Mouse (Mus musculus): ENCODE results near the gene Arrb2.
A peak's percentile ranks its signal among the peaks of the same experiment; 100 is the strongest.
"Not testable (repeated sequence)": the region's sequence is repeated elsewhere in the genome, so short reads cannot be mapped to it uniquely, and the experiment has no call there.

Arrb2 gene

DNA sequence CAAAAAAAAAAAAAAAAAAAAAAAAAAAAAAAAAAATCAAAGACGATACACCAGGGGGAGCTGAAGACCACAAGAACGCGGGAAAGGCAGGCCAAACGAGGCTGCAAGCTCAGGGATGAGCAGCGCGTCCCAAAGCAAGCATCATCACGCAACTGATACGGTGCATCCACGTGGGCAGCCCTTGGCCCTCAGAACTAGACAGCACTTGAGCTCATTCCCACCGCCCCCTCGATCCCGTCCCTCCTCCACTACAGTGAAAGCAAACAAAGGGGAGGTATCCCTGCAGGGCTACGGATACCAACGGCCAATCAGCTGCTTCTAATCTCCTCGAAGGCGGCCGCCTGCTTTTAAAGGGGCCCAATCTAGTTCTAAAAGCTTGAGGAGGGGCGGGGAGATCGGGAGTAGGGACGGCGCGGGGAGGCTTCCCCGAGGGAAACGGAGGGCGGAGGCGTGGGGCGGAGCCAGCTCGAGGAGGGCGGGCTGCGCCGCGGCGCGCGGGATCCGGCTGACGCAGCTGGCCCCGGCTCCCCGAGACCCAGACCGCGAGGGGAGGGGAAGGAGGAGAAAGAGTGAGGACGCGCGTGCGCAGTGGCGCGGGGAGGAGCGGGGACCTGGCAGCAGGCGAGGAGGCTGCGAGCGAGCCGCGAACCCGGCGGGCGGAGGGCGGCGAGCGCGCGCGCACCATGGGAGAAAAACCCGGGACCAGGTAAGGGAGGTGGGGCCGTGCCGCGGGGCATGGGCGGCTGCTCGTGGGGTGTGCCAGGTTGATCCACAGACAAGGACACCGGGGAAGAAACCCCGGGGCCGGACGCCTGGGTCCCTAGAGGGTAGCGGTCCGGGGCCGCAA lies at the start of gene Arrb2:
Gene Arrb2 (plus strand): TSS at position 588 of the 847 bp plus-strand sequence.
- DNase-seq (ENCODE audit: low spot score in 2 of 2) = peak; percentile 99 to 100

DNA sequence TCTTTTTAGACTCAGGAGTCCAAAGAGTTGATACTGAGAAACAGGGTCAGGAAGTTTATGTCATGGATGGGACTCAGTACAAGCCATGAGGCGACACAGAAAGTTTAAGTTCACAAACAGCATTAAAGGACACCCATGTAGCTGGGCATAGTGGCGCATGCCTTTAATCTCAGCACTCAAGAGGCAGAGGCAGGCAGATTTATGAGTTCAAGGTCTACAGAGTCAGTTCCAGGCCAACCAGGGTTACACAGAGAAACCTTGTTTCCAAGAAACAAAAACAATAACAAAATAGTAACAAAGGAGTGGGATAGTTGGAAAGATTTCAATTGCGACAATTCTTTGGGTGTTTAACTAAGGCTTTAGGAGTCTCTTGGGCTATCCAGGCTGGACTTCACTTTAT lies 48.3 kb upstream of the Arrb2 start:
- no peak for DNase-seq (ENCODE audit: low spot score in 2 of 2)

DNA sequence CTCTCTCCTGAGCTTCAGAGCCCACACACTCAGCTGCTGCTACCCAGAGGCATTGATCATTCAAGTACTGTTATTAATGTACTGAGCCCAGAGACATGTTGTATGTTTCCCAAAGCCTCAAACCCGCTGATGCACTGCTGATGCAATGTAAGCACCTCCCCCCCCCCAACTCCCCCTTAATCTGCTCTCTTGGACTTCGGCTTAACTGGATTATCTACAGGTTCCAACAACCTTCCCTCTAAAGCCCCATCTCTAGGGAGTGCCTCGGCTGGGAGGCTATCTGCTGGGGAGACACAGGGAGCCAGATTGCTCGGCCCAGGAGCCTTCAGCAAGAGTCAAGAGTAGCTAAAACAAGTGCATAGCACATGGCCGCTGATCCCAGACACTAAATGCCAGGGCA lies 45.0 kb upstream of the Arrb2 start:
- DNase-seq (ENCODE audit: low spot score in 2 of 2) = no peak

DNA sequence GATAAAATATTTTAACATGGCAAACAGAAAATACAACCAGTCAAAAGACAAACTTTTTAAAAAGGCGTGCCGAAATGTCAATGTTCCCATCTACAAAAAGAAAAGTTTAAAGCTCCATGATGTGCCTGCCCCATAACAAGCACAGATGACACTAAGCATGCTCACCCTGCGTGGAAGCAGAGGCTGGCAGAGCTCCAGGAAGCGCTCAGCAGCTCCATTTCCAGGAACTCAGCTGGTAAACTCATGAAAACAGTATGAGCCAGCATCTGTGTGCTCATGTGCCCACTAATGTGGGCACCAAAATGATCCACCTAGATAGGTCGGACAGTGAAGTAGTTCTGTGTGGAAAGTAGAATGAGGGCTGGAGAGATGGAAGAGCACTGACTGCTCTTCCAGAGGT lies 43.0 kb upstream of the Arrb2 start:
- DNase-seq (ENCODE audit: low spot score in 2 of 2) = no peak

DNA sequence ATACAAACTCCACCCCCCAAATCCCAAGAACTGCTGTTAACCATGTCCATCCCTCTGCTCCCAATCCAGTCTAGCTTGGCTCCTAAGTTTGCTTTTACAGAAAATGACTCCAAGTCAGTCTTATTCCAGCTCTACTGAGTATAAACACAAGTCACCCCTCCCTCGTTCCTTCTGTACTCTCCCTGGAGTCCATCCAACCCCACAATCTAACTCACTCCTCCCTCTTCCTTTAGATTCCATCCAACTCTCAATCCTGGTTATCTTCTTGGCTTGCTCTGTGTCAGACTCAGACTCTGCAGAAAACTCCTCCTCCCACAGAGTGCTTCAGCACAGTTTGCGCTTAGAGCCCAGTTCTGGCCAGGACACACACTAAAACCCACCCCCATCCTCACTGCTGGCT lies 28.8 kb upstream of the Arrb2 start:
- DNase-seq (ENCODE audit: low spot score in 2 of 2) = no peak

DNA sequence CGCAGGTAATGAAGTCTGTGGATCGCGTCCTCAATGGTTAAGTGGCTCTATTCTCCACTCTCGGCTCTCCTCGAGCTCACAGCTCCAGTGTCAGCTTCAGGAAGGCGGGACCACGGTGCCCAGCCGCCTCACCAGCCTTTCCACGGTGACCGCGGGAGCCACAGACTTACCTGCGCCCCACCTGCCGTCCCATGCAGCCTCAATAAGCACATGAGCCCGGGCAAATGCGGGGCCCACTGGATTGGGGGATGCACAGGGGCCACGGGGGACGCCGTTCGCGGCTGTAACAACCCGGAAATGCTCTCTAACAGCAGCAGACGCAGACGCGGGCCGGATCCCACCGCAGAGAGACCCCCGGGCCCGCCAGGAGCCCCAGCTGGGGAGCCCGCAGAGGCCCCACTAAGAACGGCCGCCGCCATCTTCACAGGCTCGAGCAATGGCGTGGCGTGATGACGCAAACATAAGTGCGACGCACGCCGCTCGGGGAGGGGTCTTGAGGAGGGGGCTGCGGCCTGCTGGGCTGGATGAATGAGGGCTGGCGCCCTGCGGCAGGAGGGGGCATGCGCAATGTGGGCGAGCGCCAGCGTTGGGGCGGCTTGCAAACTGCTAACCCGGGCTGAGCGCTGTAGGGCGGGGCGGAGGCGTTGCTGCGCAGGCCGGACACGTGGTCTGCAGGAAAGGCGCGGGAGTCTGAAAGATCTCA lies 22.7 kb upstream of the Arrb2 start, which contains the start of gene Pelp1:
Gene Pelp1 (minus strand): TSS at position 438 of the 703 bp plus-strand sequence.
- peak; percentile 88 to 89 for DNase-seq (ENCODE audit: low spot score in 2 of 2)

DNA sequence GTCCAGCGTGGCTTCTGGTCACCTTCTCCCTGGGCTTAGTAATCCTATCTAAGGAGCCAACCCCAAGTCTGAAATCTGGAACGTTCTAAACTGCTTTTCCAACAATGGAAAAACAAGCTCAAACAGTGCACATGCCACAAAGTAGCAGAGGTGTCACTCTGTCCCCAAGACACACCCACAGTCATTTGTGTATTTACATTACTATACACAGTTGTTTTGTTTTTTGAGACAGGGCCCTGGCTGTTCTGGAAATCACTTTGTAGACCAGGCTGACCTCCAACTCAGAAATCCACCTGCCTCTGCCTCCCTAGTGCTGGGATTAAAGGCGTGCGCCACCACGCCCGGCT lies 22.2 kb upstream of the Arrb2 start:
- no peak for DNase-seq (ENCODE audit: low spot score in 2 of 2)

DNA sequence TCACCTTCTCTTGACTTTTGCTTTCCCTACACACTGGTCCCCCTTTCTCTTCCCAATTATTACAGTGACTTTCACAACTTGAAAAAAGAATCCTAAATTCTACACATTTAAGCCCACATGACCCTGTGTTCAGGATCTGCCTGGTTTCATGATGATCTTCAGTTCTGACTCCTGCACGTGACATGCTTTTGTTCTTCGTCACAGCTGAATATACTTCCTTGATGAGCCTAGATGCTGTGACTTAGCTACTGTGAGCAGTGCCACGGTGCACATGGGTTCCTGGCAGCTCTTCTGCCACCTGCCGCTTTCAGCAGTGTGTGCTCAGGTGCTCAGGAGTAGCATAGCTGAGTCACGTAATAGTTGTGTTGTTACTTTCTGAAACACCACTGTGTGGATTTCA lies 19.8 kb upstream of the Arrb2 start:
- no peak for DNase-seq (ENCODE audit: low spot score in 2 of 2)

DNA sequence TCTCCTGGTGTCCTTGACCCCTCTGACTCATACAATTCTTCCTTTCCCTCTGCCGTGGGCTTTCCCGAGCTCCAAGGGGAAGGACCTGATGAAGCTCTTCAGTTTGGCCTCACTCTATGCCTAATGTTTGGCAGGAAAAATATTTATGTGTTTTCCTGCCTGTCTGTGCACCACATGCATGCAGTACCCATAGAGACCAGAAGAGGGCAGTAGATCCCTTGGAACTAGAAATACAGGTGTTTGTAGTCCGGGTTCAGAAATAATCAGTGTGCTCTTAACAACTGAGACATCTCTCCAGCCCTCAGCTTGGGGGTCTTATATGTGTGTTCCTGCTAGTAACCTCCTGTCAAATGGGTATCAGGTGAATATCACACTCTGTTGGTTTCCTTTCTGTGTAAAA lies 18.5 kb upstream of the Arrb2 start:
- DNase-seq (ENCODE audit: low spot score in 2 of 2) = peak; percentile 63 to 86

DNA sequence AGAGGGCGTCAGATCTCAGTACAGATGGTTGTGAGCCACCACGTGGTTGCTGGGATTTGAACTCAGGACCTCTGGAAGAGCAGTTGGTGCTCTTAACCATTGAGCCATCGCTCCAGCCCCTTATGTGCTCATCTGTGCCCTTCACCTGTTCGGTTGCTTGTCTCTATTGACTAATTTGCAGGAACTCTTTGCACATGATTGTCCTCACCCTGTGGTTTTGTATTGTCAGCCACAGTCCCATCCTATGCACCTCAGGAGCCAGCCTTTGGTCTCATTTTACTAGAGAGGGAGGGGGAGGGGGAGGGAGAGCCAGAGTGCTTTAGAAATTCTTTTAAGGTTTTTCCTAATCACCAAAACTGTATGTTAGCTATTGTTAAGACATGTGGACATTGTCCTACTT lies 14.2 kb upstream of the Arrb2 start:
- DNase-seq (ENCODE audit: low spot score in 2 of 2) = no peak

DNA sequence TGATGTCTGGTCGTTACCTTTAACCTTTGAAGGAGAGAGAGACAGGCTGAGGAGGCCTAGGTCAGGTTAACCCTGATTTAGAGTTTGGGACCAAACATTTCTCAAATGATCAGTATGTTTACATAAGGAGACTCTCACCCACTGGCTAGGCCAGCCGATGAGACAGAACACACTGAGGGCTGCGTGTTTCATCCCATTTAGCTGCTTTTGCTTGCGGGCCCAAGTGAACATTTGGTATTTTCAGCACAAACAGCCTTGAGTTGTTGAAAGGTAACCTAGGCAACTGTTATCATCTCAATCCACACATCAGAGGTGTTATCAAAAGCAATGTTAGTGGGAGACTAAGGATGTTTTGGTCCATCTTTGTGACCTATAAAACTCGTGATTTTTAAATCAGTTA lies 12.9 kb upstream of the Arrb2 start:
- no peak for DNase-seq (ENCODE audit: low spot score in 2 of 2)

DNA sequence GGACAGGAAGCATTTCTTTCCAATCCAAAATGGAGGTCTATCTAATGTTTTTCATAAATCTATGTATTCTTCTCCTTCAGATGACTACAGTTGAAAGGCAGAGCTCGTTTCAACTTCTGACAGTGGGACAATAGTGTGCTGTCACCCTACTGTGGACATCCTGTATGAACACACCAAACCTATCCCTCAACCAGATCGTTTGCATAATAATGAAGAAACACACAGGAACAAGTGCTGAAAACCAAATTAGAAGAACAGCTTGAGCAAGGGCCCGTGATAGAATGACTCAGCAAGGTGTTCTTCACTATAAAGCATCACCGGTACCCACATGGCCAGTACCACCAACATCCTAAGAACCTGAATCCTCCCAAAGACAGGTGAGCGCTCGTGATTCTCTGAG lies 5.8 kb upstream of the Arrb2 start:
- not testable (repeated sequence) for DNase-seq (ENCODE audit: low spot score in 2 of 2)

DNA sequence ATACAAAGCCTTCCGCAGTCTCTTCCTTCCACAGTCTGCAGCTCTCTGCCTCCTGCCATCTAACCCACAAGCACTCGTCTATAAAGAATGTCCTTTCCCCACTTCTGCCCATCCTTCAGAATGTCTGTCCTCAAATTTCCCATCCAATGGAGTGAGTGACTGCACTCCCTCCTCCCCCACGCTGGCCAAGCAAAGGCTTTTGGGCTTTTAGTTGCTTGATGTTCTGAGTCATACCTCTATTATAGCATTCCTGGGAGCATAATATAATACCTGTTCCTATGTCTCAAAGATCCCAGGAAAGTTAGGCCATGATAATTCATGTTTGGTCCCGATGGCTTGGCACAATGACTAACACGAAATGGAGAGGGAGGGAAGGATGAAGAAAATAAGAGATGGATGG lies 861 bp upstream of the Arrb2 start:
- DNase-seq (ENCODE audit: low spot score in 2 of 2) = no peak

DNA sequence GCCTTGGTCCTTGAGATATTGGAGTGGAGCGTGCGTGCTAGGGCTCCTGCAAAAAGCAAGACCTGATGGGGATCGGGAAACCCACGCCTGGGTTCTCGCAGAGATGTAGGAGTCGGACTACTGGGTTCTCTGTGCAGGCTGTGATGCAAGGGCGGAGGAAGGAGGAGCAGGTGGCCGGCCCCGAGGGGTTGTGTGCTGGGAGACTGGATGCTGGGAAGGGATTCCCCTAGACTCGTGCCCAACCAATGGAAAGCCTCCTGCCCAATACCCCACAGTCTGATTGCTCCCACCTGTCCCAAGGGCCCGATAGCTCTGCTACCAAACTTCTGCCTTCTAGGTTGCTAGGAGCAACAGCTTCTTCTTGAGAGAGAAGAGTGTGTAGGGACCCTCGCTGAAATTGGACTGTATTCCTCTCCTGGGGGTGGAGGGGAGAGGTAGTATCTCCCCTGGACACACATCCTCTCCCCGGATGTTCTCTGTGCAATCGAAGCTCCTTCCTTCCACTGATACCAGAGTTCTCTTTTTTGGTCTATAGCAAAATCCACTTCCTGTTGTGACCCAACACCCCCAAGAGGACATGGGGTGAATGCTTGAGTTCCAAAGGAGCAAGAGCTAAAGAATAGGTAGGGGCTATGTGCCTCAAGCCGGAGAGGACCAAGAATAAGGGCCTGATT lies 597 bp downstream of the Arrb2 start:
- DNase-seq (ENCODE audit: low spot score in 2 of 2) = peak in 1 of 2 experiments; percentile 36

DNA sequence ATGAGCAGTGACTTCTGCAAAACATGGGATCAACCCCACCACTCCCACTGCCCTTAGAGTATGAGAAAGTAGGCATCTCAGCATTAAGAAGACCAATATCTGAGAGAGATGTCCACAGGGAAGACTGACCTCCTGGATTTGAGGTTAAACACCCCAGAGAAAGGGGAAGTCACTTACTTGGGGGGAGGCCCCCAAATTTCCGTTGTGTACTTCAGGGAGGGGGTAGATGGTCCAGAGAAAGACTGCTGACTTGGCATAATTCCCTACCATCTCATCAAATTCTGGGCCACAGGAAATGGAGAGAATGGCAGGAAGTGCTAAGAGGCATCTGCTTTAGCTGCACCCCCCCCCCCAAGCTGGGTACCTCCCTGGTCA lies 1.1 kb downstream of the Arrb2 start:
- DNase-seq (ENCODE audit: low spot score in 2 of 2) = no peak

DNA sequence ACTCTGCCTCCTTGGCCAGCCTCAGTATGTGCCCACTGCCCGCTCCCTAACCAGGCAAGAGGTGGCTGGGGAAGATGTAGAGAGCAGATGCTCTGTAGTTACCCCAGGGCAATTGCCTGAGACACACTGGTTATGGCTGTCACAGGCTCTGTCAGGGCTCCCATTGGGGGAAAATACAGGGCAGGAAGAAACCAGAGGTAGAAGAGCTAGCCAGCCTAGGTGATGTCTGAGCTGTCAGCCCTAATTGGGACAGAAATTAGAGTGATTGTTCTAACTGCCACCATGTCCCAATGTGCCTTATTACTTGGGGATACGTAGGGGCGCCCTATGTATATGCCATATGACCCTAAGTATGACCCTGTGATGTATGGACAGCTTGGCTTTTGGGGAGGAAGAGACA lies 1.5 kb downstream of the Arrb2 start:
- no peak for DNase-seq (ENCODE audit: low spot score in 2 of 2)

DNA sequence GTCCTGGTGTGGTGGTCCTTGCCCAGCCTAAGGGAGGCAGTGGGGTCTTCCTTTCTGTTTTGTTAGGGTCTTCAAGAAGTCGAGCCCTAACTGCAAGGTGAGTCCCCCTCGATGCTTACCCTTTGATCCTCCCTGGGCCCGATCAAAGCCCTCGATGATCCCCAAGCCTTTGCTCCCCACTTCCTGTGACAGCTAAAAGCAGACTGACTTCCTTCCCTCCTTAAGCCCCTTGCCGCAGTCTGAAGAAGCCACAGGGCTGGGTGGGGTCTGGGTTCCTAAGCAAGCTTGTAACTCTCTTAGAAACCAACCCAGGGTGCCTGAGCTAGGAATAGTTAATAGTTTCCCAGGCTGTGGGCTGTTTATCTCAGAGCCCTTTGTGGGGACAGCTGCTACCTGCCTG lies 3.0 kb downstream of the Arrb2 start:
- peak; percentile 65 to 66 for DNase-seq (ENCODE audit: low spot score in 2 of 2)

DNA sequence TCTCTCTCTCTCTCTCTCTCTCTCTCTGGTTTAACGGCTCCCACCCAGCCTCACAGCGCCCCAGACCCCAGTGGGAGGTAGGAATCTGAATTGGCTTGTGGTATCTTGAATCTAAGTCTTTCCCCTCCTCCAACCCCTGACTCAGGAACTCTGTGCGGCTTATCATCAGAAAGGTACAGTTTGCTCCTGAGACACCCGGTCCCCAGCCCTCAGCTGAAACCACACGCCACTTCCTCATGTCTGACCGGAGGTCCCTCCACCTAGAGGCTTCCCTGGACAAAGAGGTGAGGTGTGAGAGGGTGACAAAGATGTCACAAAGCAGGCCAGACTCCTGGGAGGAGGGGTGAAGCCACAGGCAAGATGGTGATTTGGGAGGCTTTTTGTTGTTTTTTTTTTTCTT lies 5.0 kb downstream of the Arrb2 start:
- no peak for DNase-seq (ENCODE audit: low spot score in 2 of 2)

DNA sequence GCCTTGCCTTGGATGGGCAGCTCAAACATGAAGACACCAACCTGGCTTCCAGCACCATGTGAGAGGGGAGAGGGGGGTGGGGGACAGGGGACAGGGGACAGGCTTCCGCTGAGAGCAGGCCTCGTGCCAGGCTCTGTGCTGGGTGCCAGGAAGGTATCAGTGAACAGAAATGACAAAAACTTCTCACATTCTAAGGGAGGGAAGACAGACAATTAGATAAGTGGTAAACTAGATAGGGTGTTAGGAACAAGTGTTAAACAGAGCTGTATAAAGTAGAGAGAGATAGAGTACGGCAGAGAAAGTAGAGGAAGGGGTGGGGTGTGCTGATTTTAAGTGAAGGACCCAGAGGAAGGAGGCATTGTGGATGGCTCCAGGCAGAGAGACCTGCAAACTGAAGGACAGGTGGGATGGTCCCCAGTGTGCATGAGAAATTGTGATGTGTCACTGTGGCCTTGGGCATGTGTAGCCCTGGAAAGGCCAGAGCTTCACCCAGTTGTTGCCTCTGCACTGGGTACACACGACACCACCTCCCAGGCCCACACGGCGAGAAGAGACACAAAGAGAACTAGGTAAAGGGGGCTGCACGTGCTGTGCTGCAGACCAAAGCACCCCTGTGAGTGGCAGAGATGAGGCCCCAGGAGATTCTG lies 6.4 kb downstream of the Arrb2 start:
- no peak for DNase-seq (ENCODE audit: low spot score in 2 of 2)

DNA sequence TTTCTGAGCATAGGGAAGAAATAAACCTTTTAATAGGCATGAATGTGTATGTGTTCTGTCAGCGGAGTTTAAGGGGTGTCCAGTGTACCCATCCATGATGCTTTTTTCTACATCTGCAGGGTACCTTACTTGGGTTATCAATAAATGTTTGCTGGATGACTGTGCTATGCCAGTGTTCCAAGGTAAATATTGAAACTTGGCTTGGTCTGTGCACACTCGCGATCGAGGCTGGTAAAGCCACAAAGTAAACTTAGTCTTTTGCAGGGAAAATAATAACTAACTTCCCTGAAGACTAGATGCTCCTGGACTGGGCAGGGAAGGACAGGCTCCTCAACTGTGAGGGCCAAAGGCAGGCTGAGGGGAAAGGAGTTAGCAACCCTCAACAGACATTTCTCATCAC lies 8.2 kb downstream of the Arrb2 start:
- no peak for DNase-seq (ENCODE audit: low spot score in 2 of 2)

DNA sequence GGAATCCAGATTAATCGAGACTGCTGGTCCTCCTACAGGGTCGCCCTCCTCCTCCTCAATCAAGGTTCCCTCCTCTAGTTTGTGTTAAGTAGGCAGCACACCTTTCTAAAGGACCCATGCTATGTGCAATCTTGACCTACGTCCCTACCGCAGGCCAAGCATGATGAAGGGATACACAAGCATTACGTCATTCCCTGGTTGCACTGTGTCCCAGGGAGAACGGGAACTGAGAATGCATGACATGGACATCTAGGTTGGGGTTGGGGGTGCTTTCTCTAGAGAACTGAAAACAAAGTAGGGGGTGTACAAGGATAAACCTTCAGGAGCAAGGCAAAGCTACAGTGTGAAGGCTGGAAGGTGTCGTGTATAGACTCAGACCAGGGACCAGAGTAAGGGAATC lies 9.4 kb downstream of the Arrb2 start:
- DNase-seq (ENCODE audit: low spot score in 2 of 2) = no peak

DNA sequence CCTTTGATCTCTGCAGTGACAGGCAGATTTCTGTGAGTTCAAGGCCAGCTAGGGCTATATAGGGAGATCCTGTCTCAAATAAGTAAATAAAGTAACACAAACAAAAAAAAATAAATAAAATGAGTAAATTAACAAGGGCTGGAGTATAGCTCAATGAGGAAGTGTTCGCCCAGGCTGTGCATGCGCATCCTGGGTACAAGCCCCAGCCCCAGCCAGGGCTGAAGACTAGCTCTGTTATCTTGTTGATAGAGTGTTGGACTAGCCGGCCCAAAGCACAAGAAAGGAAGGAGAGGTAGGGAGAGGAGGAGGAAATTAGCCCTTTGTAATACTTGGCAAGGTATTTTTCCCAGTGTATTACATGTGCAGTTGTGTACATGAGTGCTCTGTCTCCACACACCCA lies 11.5 kb downstream of the Arrb2 start:
- no peak for DNase-seq (ENCODE audit: low spot score in 2 of 2)
